Mouse (Mus musculus) c-Kit-negative CD71-positive TER-119-positive erythroid progenitor cells, embryonic 14.5 days (primary cell): Measurements from ENCODE around the gene Galnt3.

Source experiments
- DNase-seq: peaks from one replicate; pipeline ENCODE4 v3.0.0-alpha.2; 2013; ENCODE audit warnings: low read depth, low spot score

Galnt3 gene

DNA sequence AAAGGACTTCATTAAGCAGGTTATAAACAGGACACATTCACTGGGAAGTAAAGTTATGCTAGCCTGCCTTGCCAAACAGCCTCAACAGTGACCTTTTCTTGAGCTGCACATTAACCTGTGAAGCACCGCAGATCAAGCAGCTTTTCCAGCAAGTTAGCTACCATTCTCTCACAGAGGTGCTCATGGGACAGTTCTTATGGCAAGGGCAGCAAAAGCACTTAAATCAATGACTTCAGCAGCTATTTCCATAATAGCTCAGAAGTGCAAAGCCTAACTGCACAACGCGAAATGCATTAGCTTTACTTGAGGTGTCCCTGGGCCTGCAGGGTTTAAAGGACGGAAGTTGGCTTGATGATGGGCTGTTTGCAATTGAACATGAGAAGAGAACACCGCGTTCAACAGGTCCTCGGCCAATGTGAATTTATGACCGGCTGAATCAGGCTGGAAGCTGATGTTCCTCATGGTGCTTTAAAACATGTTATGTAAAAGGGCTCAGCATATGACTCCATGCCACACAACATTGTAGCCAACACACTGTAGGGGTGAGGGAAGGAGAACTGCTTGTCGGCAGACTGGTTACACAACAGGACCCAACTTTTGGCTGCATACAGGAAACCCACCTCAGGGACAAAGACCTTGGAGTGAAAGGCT, 16.8 kb downstream of the Galnt3 start:
- no peak for DNase-seq

DNA sequence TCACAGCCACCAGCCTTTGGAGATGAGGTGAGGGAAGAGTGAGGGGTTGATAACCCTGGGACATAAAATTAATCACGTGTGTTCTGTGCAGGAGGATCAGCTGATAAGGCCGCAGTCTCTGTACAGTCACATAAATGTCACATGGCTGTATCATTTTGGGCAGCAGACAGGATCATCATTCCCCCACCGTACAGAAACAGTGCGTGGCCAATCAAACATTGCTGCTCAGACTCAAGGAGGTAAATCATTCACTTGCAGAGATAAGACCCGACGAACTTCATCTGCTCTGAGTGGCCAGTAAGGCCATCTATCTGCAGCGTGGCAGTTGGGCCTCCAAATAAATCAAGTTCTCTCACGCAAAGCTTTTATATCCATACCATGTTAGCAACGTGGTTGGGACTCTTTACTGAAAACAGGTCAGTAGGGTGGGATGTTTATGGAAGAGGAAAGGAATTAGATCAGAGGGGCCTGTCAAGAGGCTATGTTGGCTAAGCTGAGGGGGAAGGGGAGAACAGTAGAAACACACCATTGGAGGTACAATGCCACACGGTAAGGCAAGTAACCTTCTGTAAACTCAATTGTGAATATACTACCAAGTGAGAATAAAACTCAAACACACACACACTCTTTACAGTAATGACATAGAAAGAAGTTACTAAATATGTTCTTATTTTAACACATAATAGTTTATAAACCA, 20.9 kb downstream of the Galnt3 start:
- no peak for DNase-seq

DNA sequence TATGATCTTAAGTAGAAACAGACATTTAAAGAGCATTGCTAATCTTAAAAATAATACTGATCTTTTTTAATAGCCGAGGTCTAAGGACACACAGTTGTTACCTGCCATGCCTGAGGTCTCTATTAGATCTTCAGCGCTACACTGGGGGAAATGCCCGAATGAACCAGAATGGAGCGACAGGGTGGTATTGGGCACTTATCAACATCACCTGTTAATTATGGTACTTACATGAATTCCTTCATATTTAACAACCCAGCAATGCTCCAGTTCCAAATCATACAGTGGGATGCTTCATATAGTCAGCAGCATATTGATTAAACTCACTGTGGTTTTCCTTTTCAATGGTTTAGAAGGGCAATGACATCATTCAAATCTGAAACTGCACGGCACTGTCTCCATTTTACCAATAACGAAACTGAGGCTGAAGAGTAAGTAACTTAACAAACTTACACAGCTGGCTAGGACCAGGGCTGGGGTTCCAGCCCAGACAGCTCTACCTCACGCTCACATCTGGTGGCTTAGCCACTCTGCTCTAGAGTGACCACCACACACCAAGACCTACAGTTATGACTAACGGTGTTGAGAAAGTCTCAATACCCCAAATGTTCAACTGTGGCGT, 23.0 kb downstream of the Galnt3 start:
- DNase-seq, result no peak

DNA sequence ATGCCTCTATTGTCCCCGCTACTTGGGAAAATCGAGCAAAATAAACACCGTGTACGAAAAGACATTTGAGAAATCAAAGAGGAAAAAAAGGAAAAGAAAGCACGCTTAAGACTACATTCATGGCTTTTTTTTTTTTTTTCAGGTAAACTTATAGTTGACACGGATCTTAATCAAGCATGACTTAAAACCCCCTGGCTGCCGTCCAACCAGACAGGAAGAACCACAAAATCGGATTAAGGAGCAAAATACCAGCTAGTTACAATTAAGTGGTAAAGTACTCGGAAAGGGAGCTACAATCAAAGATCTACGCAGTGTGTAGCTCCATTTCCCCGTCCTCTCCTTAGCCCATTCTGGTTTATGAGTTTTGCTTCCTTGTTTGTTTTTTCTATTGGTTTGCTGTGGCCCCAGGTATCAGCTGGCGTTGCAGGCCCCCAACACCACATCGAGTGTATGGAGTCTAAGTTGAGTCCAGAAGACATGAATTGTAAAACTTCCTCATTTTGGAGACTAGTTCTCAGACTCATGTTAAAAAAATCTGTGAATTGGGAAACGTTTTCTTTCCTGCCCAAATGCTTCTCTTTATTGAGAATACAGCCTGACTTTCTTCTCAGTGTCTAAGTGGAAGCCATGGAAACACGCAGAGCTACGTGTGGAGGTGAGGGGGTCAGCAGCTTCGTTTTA, 24.0 kb downstream of the Galnt3 start:
- DNase-seq, result no peak

DNA sequence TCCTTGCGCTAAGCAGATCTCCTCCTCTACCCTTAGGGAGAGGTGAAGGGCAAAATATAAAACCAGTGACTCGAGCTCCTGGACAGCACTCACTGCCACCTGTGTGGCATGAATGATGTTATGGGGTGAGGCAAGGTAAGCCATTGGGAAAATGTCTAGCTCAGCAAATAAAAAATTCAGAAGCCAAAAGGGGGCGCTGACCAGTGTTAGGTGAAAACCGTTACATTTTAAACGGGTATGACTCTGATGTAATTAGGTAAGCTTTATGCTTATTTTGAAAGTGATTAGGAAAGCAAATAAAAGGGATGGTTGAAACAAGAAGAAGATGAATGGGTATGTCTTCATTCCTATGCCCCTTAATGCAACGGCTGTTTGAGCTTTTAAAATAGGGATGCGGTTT, 24.6 kb downstream of the Galnt3 start:
- DNase-seq, result no peak

DNA sequence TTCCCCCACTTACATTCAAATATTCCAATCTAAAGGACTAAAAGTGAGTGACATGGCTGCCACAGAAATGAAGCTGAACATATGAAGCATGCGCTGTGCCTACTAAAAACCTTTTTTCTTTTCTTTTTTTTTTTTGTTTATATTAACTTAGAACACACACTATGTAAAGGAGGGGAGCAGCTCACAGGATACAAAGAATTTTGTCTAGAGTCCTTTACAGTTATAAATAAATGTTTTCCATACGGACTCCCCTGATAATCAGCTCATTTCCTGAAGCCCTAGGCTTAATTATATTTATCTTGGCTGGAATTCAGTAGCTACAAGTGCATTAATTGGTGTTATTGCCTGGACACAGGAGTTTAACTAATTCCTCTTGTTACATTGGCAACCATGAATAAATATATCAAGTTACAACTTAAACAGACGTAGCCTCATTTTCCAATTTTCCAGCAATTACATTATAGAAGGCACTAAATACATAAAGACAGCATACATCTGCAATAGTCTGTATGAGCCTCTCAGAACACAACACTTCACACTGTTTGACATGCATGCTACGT, 30.1 kb downstream of the Galnt3 start:
- DNase-seq, result no peak

DNA sequence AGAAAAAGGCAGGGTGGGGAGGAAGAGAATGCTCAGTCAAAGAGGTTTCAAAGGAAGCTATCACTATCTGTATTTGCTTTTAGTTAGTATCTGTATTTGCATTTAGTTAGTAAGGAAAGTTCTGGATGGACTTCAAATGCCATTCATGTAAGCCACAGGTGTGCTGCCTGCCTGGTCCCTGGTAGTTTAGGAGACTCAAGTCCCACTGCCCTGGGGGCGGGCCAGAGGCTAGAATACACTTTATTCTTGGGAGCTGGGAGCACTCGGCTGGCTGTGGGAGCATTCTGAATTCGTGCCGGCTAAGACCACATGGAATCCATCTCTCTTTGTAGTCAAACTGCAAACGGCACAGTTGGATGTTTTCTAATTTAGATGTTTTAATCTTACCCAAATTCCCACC, 33.5 kb downstream of the Galnt3 start:
- no peak for DNase-seq

DNA sequence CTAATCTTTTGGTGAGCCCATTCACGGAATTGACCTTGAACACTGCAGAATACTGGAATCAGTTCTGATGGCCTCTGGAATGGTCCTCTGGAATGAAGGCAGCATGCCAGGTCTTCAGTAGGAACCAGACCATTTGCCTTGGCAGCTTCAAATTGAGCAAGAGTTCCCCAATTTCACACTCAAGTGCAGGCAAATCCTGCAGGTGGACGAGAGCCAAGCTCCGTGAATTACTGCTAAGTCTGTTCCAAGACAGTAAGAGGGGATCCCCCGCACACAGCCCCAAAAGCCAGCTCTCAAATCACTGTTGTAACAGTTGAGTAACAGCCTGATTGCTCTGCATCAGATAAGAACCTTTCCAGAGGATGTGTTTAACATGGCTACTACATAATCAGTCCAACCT, 42.9 kb downstream of the Galnt3 start:
- no peak for DNase-seq

DNA sequence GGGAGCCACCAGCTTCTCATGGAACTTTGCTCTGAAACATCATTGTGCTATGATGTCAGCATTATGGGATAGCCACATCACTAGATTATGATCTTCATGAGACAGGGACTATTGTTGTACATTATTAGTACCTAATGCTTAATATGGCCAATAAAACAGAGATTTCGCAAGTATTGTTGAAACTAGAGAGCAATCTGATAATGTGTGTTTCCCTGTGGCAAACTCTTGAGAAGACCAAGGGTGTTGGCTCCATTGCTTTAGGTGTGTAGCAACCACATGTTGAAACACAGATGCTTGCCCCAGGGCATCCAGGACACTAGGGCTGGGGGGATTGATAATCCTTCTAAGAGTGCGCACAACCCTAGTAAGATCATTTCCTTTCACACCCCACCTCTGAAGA, 44.1 kb downstream of the Galnt3 start:
- no peak for DNase-seq

DNA sequence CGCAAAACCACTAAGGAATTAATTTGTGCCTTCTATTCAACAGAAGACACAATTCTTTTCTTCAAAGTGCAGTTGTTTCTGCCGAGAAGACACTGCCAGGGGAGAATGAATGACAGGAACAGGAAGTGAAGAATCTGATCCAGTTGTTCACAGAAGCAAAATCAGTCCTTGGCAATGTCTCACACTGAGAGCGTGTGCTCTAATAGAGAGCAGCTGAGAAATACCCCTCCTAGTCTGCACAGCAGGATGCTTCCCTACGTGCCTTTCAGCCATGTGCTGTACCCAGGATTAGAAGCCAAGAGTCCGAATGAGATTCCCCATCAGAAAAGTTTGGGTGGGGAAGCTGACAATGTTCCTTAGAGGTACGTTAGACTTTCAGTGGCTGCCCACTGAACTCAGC, 55.3 kb downstream of the Galnt3 start:
- no peak for DNase-seq

DNA sequence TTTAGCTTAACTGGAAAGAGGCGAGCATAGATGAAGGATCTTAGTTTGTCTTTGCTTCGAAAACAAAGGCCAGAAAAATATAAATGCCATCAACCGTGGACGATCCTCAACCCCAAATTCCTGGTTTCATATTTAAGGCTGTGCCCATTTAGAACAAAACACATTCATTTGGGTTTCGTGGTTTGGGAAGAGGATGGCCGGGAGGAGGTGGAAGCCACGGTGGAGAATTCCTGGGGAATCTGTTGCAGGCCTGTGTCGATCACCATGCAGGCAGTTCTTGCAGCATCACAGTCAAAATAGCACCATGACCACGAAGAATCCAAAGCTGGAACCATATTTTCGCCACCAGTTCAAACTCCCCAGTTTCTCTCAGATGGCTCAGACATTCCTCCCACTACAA, 61.5 kb downstream of the Galnt3 start:
- DNase-seq, result no peak

DNA sequence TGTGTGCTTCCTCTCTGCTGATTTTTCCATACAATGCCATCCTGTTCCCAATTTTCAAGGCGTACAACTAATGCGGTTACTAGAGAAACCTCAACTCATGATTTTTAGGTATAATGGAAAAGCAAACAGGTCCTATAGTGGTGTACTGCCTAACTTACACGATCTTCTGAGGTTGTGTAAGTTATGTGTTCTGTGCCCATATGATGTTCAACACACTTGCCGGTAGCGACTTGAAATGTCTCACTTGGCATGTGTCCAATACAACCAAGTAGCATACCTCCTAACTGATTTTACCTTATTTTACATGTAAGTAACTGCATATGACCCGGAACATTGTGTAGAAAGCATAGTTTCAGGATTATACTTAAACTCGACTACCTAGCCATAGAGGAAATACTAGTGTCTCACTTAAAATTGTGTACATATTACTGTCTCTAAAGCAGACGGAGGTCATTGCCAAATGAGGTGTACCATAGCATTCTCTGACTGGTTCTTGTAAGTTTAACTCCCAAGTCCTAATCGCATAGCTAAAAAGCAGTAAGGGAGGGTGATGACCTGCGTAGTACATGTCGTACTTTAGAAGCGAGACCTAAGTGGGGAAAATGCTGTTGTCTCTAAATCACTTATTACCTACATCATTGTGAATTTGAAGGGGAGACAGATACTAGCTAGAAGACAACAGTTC, 80.2 kb downstream of the Galnt3 start:
- DNase-seq, result peak; percentile 2

DNA sequence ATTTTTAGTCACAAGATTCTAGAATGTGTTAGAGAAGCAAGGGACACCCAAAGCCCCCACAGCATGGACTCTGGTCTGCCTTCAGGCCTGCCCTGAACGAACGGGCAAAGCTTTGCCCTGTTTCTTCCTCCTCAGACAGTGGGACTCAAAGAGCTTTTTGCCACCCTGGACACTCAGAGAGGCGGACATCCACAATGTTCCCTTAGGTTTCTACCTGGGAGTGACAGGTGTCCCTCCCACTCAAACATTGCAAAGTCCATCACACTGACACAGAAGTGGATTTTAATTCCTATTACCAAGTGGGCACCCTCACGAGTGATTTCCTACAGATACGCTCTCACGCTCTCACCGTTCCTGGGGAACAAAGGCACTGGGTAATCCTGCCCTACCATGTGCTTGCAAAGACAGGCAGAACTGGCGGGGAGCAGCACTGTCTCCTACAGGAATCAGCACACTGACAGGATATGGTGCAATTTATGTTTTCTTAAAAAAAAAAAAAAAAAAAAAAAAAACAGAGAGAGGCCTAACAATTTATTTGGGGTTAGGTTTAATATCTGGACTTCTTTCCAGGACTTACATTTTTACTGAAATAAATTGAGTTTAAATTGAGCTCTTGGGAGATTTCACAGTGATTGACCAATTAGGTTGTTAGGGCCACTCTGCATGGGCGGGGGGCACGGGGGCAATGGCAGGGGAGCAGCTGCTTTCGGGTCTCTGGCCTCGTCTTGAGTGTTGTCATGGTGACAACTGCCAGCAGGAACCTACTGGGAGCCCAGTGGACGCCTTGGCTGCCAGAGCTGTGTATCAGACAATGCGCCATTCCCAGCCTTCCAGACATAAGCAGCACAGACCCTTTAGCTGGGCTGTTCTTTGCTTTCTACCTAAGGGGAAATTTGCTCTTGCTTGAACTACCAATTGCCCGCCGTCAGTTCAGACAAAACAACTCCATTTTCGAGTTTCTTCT, 81.1 kb downstream of the Galnt3 start:
- DNase-seq, result no peak

DNA sequence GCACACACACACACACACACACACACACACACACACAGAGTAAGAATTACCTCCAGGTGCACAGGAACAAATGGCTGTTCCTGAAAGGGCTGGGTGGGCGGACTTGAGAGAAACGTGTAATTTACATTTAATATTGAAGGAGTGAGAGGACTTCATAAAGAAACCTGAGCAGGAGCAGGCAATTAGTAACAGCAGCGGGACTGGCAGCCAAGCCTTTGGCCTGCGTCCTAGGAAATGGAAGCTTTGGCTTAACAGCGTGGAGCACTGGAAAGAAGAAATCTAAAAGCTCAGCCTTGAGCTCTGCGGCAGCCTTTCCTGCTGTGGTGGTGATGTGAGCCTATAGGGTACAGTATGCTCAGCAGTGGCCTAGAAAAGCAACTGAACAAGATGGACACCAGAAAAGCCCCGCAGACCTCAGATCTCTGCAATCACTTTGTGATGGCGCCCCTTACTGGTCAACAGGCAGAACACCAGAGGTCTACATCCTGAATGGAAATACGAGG, 82.8 kb downstream of the Galnt3 start:
- no peak for DNase-seq

DNA sequence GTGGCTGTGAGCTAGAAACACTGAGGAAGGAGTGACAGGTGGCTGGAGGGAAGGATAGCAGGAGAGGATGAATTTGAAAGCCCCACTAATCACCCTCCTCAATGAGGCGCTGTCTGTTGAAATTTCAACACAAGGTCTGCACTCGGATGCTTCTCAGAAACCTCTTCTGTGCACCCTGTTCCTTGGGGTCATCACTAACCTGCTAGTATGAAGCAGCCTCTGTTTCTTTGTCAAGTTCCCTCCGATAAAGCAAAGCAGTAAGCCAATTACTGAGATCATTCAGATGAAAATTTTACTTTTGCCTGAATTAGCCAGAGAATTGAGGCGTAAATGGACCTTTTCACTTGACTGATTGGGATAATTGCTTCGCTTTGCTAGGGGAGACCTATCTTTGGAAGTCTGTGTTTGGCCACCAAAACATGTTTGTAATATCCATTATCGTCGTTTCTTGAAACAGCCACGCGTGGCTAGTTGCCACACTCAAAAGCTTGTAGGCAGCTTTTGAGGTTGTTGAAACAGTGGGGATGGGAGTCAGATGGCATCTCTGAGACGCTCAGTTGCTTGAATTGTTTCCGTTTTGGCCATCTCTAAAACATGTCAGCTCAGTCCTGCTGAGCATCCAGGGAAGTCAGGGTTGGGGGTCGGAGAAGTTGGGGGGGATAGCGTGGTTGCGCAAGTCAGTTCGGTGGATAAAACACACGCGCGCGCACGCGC, 83.4 kb downstream of the Galnt3 start:
- DNase-seq, result no peak

DNA sequence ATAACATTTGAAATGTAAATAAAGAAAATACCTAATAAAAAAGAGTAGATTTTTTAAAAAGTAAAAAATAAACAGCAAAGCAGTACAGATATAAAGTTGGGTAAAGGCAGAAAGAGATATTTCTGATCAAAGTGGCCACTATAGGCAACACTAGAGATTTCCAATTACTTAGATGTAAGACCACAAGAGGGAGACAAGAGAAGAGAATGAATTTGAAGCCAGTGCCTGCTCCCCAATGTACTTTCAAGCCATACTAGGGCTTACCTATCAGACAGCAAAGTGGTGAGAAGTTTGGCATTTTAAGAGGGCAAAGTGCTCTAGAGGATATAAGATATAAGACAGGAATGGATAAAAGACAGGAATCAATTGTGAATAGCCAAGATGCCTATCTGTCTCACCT, 84.2 kb downstream of the Galnt3 start:
- DNase-seq, result no peak

DNA sequence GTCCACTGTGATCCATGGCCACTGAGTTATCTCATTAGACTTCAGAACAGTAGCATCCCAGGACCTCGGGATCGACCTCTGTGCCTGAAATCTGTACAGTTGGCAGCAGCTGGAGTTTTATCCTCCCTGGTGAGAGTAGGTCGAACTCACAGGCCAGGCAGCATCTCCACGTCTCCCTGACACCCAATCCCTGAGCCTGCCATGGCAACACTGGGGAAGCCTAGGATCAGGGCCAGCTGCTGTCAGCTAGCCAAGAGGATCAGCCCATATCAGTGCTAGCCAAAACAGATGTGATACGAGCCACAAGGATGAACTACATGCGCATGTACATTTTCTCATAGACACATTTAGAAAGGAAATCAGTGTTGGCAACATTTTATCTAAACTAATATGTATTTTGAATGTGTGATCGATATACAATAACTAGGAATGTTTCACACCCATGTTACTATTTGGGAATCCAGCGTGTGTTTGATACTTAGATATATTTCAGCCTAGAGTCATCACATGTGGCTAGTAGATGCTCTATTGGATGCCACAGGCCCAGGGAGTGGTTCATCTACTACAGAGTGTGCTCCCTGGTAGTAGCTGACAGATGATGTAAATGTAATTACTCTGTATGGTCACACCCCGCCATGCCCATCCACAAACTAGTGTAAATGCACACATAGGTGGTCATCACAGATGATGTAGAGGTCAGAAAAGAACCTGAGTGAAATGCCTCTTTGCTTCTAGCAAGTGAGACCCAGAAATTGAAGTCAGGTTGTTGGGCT, 89.7 kb downstream of the Galnt3 start:
- DNase-seq, result no peak
